Mouse (Mus musculus) layer of hippocampus, postnatal 25 days (tissue): ENCODE measurements around the gene Ddx31. TPM values are rescaled to one million over a fixed set of nuclear protein-coding genes. Genes with fewer than 3 reads are reported as not detected.

Experiments
- DNase-seq, 2 experiments: peaks; one replicate each; pipeline ENCODE4 v3.0.0; 2022; ENCODE audit warnings: mixed read lengths in 2 of 2, low spot score in 1 of 2; ENCODE audit errors: extremely low spot score in 1 of 2
- total RNA-seq, 2 experiments: library from RNA; stranded (reverse); gene quantifications; 2 replicates each; pipeline ENCODE4 v1.2.3; 2021

Ddx31 gene
- total RNA-seq: 1 to 10 TPM; 7.2 to 9.3 TPM

GRCm38 (mm10) chr2:28840222-28840951, at the start of gene Ddx31, which contains the start of gene Gtf3c4:
Gene Ddx31, plus strand, starts transcription at chr2:28840406.
Gene Gtf3c4, minus strand, starts transcription at chr2:28840360.
- peak; percentile 97 for DNase-seq

GRCm38 (mm10) chr2:28792931-28793610, 47.1 kb upstream of the Ddx31 start:
- DNase-seq: peak in 1 of 2 experiments; percentile 9

- no peak for DNase-seq
Observed at GRCm38 (mm10) chr2:28794623-28795022, 45.6 kb upstream of the Ddx31 start.

GRCm38 (mm10) chr2:28796298-28796697, 43.9 kb upstream of the Ddx31 start:
- DNase-seq: no peak

- DNase-seq: no peak
Observed at GRCm38 (mm10) chr2:28797490-28798106, 42.6 kb upstream of the Ddx31 start.

GRCm38 (mm10) chr2:28798390-28798789, 41.8 kb upstream of the Ddx31 start:
- DNase-seq: no peak

GRCm38 (mm10) chr2:28799575-28799974, 40.6 kb upstream of the Ddx31 start:
- DNase-seq: no peak

GRCm38 (mm10) chr2:28803406-28803805, 36.8 kb upstream of the Ddx31 start:
- no peak for DNase-seq

GRCm38 (mm10) chr2:28808841-28809240, 31.4 kb upstream of the Ddx31 start:
- DNase-seq: no peak

- DNase-seq: no peak
Observed at GRCm38 (mm10) chr2:28810260-28811013, 29.8 kb upstream of the Ddx31 start.

- DNase-seq: peak in 1 of 2 experiments; percentile 36
Observed at GRCm38 (mm10) chr2:28818866-28819265, 21.3 kb upstream of the Ddx31 start.

GRCm38 (mm10) chr2:28829265-28829664, 10.9 kb upstream of the Ddx31 start:
- DNase-seq: no peak

- no peak for DNase-seq
Observed at GRCm38 (mm10) chr2:28836181-28836940, 3.8 kb upstream of the Ddx31 start.

- DNase-seq: peak in 1 of 2 experiments; percentile 10
Observed at GRCm38 (mm10) chr2:28839501-28840221, 545 bp upstream of the Ddx31 start.

GRCm38 (mm10) chr2:28842042-28842441, 1.8 kb downstream of the Ddx31 start:
- DNase-seq: no peak

GRCm38 (mm10) chr2:28848879-28849278, 8.7 kb downstream of the Ddx31 start:
- DNase-seq: no peak

- no peak for DNase-seq
Observed at GRCm38 (mm10) chr2:28852594-28852993, 12.4 kb downstream of the Ddx31 start.

GRCm38 (mm10) chr2:28855773-28856172, 15.6 kb downstream of the Ddx31 start:
- DNase-seq: no peak

- no peak for DNase-seq
Observed at GRCm38 (mm10) chr2:28859303-28859702, 19.1 kb downstream of the Ddx31 start.
